Mouse (Mus musculus) liver, embryonic 12.5 days (tissue): Measurements from ENCODE around the gene Aox3. TPM values are rescaled to one million over a fixed set of nuclear protein-coding genes. Genes with fewer than 3 reads are reported as not detected.

Experiments
- ATAC-seq: fragments of 200-750 bp; cut with Nextera tagmentation; 2 replicates; pipeline ENCODE4 v1.8.0; 2017; ENCODE audit warnings: moderate number of reproducible peaks, mild to moderate bottlenecking, moderate library complexity
- H3K27ac ChIP-seq: fragments of 300-500 bp; sonication (generic); 2 replicates; pipeline ENCODE4 v1.5.1; 2016; ENCODE audit warnings: mild to moderate bottlenecking
- H3K27me3 ChIP-seq: fragments of 300-500 bp; sonication (generic); replicated peaks from 2 replicates; pipeline ENCODE4 v1.6.1; 2016; ENCODE audit warnings: mild to moderate bottlenecking, moderate library complexity
- H3K36me3 ChIP-seq: fragments of 300-500 bp; sonication (generic); 2 replicates; pipeline ENCODE4 v1.6.1; 2016; ENCODE audit warnings: mild to moderate bottlenecking, moderate library complexity
- H3K4me1 ChIP-seq: fragments of 300-500 bp; sonication (generic); 2 replicates; pipeline ENCODE4 v1.6.1; 2016
- H3K4me2 ChIP-seq: fragments of 300-500 bp; sonication (generic); 2 replicates; pipeline ENCODE4 v1.6.1; 2016; ENCODE audit warnings: mild to moderate bottlenecking, moderate library complexity
- H3K4me3 ChIP-seq: fragments of 300-500 bp; sonication (generic); 2 replicates; pipeline ENCODE4 v1.5.1; 2016; ENCODE audit warnings: mild to moderate bottlenecking, moderate library complexity
- H3K9ac ChIP-seq: fragments of 300-500 bp; sonication (generic); 2 replicates; pipeline ENCODE4 v1.6.1; 2016; ENCODE audit warnings: mild to moderate bottlenecking, moderate library complexity
- H3K9me3 ChIP-seq: fragments of 300-500 bp; sonication (generic); replicated peaks from 2 replicates; pipeline ENCODE4 v1.6.1; 2016; ENCODE audit warnings: mild to moderate bottlenecking, moderate library complexity
- WGBS: fragments of 180-500 bp; shearing (Covaris S2); methylation state at CpG from one replicate; pipeline ENCODE4 v1.1.7; 2016; ENCODE audit not compliant: insufficient replicate concordance; 5-methylcytosine and 5-hydroxymethylcytosine counted together
- polyA plus RNA-seq: library from polyadenylated mRNA; unstranded; fragments of >200 nt; fragmentation: Nextera tagmentation; extraction: Ambion mirVana; gene quantifications from 2 replicates; pipeline ENCODE4 v1.2.1, GENCODE M21; 2016

Aox3 gene
- polyA plus RNA-seq, 1 experiment from 2014 or later, result not detected

DNA sequence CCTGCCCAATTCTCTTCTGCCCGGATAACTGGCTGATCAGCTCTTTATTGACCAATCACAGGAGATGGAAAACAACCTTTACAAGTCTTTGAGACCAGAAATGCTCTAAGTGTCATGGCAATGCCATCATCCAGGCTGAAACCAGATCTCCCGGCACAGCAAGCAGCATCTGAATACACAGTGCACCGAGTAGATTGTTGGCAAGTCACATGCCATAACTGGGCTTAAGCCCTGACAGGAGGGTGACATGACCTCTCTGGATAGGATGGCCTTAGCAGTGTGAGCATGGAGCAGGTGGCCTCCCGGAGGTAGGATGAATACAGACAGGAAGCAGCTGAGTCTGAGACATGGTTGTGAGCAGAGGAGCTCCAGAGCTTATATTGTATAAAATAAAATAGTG is 32.5 kb upstream of the Aox3 start:
- no peaks in the 10 kb centered on the region for H3K9me3 ChIP-seq
- no peak overlapping the region for H3K4me3 ChIP-seq
- no peak overlapping the region for H3K27ac ChIP-seq
- 66% methylated on average over 4 of the region's 4 CpGs for WGBS
- H3K36me3 ChIP-seq, result no peaks in the 10 kb centered on the region
- no peak for ATAC-seq
- H3K4me1 ChIP-seq, result no peaks in the 10 kb centered on the region
- no peak overlapping the region for H3K4me2 ChIP-seq
- H3K27me3 ChIP-seq, result no peaks in the 10 kb centered on the region
- no peak overlapping the region for H3K9ac ChIP-seq

DNA sequence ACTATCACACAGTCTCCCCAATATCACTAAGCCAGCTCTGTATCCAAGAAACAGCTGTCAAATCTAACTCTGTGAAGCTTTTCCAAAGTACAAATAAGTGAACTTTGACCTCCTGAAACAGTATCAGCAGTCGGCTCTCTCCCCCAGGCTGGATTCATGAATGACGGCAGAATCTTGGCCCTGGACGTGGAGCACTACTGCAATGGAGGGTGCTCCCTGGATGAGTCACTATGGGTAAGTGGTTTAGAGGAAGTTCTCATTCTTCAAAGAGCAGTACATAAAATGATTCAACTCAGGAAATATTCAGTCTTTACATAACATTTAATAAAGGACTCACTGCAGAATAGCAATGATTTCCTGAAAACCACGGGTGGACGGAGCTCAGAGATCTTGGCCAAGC is 31.6 kb upstream of the Aox3 start:
- no peak overlapping the region for H3K9ac ChIP-seq
- no peaks in the 10 kb centered on the region for H3K9me3 ChIP-seq
- no peak overlapping the region for H3K4me3 ChIP-seq
- no peak for ATAC-seq
- H3K27ac ChIP-seq, result no peak overlapping the region
- 74% methylated on average over 5 of the region's 5 CpGs for WGBS
- no peaks in the 10 kb centered on the region for H3K4me1 ChIP-seq
- no peak overlapping the region for H3K4me2 ChIP-seq
- H3K27me3 ChIP-seq, result no peaks in the 10 kb centered on the region
- no peaks in the 10 kb centered on the region for H3K36me3 ChIP-seq

DNA sequence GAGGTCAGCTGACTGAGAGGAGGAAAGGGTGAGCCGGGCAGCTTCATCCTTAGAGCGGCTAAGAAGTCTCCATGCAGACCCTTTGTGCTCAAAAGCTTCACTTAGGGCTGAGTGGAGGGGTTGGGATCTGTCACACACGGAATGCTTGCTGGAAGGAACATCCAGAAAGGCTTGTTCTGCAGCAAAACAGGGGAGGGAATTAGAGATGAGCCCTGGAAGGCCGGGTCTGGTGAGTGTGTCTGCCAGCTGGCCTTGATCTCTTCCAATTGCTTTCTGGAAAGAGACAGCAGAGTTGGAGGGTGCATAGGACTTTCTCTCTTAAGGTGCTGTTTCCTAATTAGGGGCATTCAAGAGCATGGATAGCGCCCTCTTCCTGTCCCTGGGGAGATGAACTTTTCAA is 23.6 kb upstream of the Aox3 start:
- no peak overlapping the region for H3K9ac ChIP-seq
- no peak for ATAC-seq
- no peaks in the 10 kb centered on the region for H3K4me1 ChIP-seq
- no peak overlapping the region for H3K27ac ChIP-seq
- no peaks in the 10 kb centered on the region for H3K36me3 ChIP-seq
- no peak overlapping the region for H3K4me2 ChIP-seq
- no peaks in the 10 kb centered on the region for H3K27me3 ChIP-seq
- no peak overlapping the region for H3K4me3 ChIP-seq
- 57% methylated on average over 5 of the region's 5 CpGs for WGBS
- H3K9me3 ChIP-seq, result no peaks in the 10 kb centered on the region

DNA sequence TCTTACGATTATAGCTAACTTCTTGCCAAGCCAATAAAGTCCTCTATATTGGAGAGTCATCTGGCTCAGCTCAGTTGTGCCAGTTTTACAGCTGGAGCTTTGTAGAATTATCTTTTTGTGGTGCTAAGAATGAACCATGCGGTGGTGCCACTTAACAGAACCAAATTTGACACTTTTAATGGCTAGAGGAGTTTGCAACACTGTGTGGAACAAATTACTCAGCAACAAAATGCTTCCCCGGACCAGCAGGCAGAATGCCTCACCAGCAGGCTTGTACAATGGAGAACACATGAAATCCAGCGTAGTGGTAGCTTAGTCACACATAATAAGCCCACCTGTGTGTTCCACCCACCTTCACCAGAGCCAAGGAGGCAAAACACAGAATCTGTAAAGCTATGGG is 22.7 kb upstream of the Aox3 start:
- no peak overlapping the region for H3K4me2 ChIP-seq
- H3K9ac ChIP-seq, result no peak overlapping the region
- H3K36me3 ChIP-seq, result no peaks in the 10 kb centered on the region
- no peaks in the 10 kb centered on the region for H3K27me3 ChIP-seq
- no peaks in the 10 kb centered on the region for H3K9me3 ChIP-seq
- no peaks in the 10 kb centered on the region for H3K4me1 ChIP-seq
- no peak overlapping the region for H3K27ac ChIP-seq
- H3K4me3 ChIP-seq, result no peak overlapping the region
- WGBS, result 55% methylated on average over 4 of the region's 4 CpGs
- no peak for ATAC-seq

DNA sequence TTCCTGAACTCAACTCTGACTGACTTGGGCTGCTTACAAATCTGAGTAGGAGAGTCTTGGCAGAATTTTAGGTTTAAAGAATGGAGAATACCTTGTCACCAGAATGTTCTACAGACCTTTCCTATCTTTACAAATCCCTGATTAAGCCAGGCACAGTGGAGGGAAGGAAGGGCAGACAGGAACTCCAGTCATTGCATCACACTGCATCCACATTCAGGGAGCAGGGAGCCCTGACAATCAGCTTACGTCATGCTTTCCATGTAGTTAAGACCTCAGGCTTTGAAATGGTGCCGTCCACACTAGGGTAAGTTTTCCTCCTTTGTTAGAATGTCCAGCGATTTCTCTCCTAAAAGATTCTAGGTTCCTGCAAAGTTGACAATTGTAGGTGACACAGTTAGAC is 21.7 kb upstream of the Aox3 start:
- no peaks in the 10 kb centered on the region for H3K9me3 ChIP-seq
- H3K27ac ChIP-seq, result no peak overlapping the region
- H3K4me3 ChIP-seq, result no peak overlapping the region
- 45% methylated on average over 3 of the region's 3 CpGs for WGBS
- no peaks in the 10 kb centered on the region for H3K27me3 ChIP-seq
- H3K4me1 ChIP-seq, result no peaks in the 10 kb centered on the region
- no peak overlapping the region for H3K4me2 ChIP-seq
- no peaks in the 10 kb centered on the region for H3K36me3 ChIP-seq
- H3K9ac ChIP-seq, result no peak overlapping the region
- no peak for ATAC-seq

DNA sequence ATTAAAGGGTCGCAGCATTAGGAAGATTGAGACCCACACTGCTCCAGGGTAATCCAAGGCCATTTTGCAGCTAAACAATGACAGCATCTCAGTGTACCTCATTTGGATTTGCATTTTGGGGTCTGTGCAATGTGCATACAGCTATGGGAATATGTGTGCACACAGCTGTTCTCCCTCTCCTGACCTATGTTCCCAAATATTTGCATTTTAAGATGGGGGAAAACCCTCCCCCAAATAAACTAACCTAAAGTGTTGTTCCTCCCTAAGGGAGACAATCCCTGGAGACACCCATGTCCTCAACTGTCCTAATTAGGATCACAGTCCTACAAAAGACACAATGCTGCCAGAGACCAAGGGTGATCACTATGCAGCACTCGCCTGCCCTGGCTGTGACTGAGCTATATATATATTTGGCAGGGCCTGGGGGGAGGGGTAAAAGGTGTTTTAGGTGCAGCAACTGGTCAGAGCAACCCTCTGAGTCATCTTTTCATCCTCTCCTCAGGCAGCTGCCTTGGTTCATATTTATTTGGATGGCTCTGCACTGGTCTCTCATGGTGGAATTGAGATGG is 20.9 kb upstream of the Aox3 start:
- 43% methylated on average over 2 of the region's 2 CpGs for WGBS
- ATAC-seq, result no peak
- Histone ChIP-seq H3K9ac (no peak overlapping the region), H3K36me3 (no peaks in the 10 kb centered on the region), H3K27ac (no peak overlapping the region), H3K4me3 (no peak overlapping the region), H3K9me3 (no peaks in the 10 kb centered on the region), H3K4me1 (no peaks in the 10 kb centered on the region), H3K4me2 (no peak overlapping the region), H3K27me3 (no peaks in the 10 kb centered on the region)

DNA sequence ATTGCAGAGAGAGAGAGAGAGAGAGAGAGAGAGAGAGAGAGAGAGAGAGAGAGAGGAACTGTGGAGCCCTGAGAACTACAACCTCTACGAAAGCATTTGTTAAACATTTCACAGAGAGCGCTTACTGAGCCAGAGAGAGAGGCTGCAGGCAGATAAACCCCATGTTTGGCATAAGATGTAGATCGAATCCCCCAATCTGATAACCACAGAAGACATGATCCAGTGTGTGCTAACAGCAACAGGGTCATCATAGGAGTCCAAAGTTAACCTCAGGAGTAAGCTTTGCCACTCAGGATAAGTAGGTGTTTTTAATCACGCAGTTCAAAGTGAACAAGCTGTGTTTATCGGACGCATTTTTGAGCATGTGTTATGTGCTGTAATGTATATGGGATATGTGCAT is 15.6 kb upstream of the Aox3 start:
- Histone ChIP-seq H3K27me3 (no peaks in the 10 kb centered on the region), H3K4me2 (no peak overlapping the region), H3K4me1 (no peaks in the 10 kb centered on the region), H3K36me3 (no peaks in the 10 kb centered on the region), H3K4me3 (no peak overlapping the region), H3K9me3 (no peaks in the 10 kb centered on the region), H3K27ac (no peak overlapping the region), H3K9ac (no peak overlapping the region)
- no peak for ATAC-seq
- 70% methylated on average over 6 of the region's 6 CpGs for WGBS

DNA sequence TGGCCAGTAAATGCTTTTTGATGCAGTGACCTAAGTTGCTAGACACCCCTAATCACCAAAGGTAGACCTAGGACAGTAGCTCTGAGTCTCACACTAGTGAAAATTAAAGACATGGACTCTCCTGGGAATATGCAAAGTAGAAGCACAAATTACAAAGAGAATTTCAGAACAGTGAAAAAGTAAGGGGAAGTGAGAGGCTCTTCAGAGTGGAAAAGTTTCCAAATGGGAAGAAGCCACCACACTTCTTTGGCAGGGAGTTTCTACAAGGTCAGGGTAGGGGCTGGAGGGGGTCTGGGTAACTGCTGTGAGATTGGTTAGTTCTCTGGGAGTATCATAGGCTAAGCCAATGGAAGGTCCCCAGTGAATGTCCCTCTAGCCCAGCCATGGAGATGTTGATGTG is 13.8 kb upstream of the Aox3 start:
- H3K4me3 ChIP-seq, result no peak overlapping the region
- H3K4me1 ChIP-seq, result no peaks in the 10 kb centered on the region
- no peaks in the 10 kb centered on the region for H3K27me3 ChIP-seq
- H3K9ac ChIP-seq, result no peak overlapping the region
- H3K9me3 ChIP-seq, result no peaks in the 10 kb centered on the region
- H3K36me3 ChIP-seq, result no peaks in the 10 kb centered on the region
- no peak for ATAC-seq
- no peak overlapping the region for H3K4me2 ChIP-seq
- no peak overlapping the region for H3K27ac ChIP-seq

DNA sequence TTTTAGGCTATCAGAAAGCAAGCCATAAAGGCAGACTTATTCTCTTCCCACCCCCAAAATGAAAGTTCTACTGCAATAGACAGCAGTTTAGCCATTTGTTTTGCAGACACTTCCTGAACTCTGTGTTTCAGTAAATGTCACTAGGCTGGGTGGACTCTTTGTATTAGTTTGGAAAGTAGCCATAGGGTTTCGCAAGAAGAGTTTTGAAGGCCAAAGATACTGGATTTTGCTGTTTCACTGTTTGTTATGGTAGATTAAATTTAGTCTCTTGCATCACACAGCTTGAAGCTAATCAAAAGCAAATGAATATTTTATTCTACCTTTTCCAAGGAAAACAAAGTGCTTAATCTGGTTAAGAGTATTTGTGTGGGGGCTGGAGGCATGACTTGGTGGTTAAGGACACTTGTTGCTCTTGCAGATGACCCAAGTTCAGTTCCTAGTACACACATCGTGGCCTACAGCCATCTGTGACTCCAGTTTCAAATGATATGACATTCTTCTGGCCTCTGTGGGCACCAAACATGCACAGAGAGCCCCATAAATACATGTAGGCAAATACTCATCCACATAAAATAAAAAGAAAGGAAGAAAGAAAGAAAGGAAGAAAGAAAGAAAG is 11.3 kb upstream of the Aox3 start:
- H3K9ac ChIP-seq, result no peak overlapping the region
- no peaks in the 10 kb centered on the region for H3K27me3 ChIP-seq
- no peak overlapping the region for H3K27ac ChIP-seq
- H3K4me2 ChIP-seq, result no peak overlapping the region
- no peaks in the 10 kb centered on the region for H3K4me1 ChIP-seq
- H3K36me3 ChIP-seq, result no peaks in the 10 kb centered on the region
- no peak overlapping the region for H3K4me3 ChIP-seq
- no peaks in the 10 kb centered on the region for H3K9me3 ChIP-seq
- 48% methylated on average over 2 of the region's 2 CpGs for WGBS
- no peak for ATAC-seq

DNA sequence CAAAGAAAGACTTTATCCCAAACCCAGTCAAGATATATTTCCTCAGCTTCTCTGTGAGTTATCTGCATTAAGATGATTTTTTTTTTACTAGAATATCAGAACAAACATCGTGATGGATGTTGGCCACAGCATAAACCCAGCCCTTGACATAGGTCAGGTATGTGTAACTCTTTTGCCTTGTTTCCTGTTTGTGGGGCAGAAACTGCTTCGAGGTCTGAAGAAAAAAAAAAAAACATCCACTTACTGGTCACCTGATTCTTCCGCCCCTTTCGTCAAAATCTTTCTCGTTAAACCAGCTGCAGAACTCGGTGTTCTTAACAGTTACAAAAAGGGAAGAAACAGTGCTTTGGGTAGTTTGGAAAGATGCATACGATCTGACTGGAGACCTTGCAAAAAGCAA is 10.4 kb upstream of the Aox3 start:
- Histone ChIP-seq H3K4me2 (no peak overlapping the region), H3K36me3 (no peaks in the 10 kb centered on the region), H3K27me3 (no peaks in the 10 kb centered on the region), H3K9ac (no peak overlapping the region), H3K4me1 (no peaks in the 10 kb centered on the region), H3K9me3 (no peaks in the 10 kb centered on the region), H3K27ac (no peak overlapping the region), H3K4me3 (no peak overlapping the region)
- ATAC-seq, result no peak
- WGBS, result 60% methylated on average over 7 of the region's 7 CpGs

DNA sequence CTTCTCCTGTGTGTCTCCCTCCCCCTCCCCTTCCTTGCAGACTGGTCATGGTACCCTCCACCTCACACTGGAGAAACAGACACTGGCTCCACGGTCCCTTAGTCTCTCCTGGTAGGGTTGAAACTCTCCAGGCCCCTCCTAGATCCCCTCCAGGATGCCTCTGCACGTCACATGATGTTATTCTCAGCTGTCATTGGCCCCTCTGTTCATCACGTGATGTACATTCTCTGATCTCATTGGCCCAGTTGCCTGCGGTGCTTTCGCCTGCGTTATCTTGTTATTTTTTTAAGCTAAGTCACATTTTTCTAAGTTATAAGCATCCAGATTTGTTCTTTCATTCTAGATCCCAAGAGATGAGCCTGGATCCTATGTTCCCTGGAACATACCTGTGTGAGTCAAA is 7.2 kb upstream of the Aox3 start:
- no peak overlapping the region for H3K4me2 ChIP-seq
- H3K9ac ChIP-seq, result no peak overlapping the region
- no peaks in the 10 kb centered on the region for H3K9me3 ChIP-seq
- no peaks in the 10 kb centered on the region for H3K4me1 ChIP-seq
- no peak for ATAC-seq
- H3K36me3 ChIP-seq, result no peaks in the 10 kb centered on the region
- no peaks in the 10 kb centered on the region for H3K27me3 ChIP-seq
- H3K4me3 ChIP-seq, result no peak overlapping the region
- WGBS, result 68% methylated on average over 6 of the region's 6 CpGs
- no peak overlapping the region for H3K27ac ChIP-seq

DNA sequence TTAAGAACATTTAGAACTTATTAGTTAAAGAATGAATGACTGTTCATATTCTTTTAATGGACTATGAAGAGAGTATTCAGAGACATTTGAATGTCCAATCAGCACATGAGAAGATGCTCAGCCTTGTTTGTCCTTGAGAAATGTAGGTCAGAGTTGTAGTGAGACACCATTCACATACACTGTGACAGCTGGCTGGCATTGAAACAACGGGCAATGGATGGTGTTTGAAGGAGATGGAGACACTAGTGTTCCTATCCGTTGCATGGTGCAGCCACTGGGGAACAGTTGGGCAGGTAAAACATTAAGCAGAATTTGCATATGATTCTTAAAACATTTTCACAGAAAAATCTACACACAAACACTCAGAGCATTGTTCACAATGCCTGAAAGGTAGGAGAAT is 5.9 kb upstream of the Aox3 start:
- no peak overlapping the region for H3K27ac ChIP-seq
- no peaks in the 10 kb centered on the region for H3K36me3 ChIP-seq
- 56% methylated on average over 2 of the region's 2 CpGs for WGBS
- H3K27me3 ChIP-seq, result no peaks in the 10 kb centered on the region
- H3K4me1 ChIP-seq, result no peaks in the 10 kb centered on the region
- no peak overlapping the region for H3K4me3 ChIP-seq
- no peak for ATAC-seq
- no peak overlapping the region for H3K9ac ChIP-seq
- H3K4me2 ChIP-seq, result no peak overlapping the region
- no peaks in the 10 kb centered on the region for H3K9me3 ChIP-seq

DNA sequence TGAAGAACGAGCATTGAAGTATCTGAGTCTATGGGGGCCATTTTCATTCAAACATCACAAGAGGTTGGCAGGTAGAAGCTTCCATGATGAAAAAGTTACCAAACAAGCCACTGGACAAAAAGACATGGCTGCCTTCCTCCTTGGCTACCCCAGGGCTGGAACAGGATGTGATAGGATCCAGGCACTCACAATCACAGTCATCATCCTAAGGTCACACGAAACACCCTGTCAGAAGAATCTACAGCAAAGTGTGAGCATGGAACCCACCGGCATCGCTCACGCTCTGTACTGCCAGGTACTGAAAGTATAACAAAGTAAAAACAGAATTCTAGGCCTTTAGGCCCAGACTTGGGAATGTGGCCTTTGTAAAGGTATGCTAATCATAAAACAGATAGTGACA is 2.7 kb upstream of the Aox3 start:
- no peak overlapping the region for H3K27ac ChIP-seq
- no peaks in the 10 kb centered on the region for H3K36me3 ChIP-seq
- no peak for ATAC-seq
- no peak overlapping the region for H3K4me3 ChIP-seq
- H3K4me1 ChIP-seq, result no peaks in the 10 kb centered on the region
- H3K9ac ChIP-seq, result no peak overlapping the region
- 76% methylated on average over 5 of the region's 5 CpGs for whole genome bisulfite sequencing
- no peak overlapping the region for H3K4me2 ChIP-seq
- H3K9me3 ChIP-seq, result no peaks in the 10 kb centered on the region
- no peaks in the 10 kb centered on the region for H3K27me3 ChIP-seq
